Mouse (Mus musculus): ENCODE measurements around the gene Gm6763. TPM values are rescaled to one million over a fixed set of nuclear protein-coding genes. Genes with fewer than 3 reads are reported as not detected.

The Gm6763 gene
- not detected for polyA plus RNA-seq (2014; fragmentation: Illumina TruSeq; extraction: RNeasy Lipid Tissue Mini Kit (QIAGEN cat#74804); ENCODE audit: insufficient read depth, low read depth, low replicate concordance)

DNA sequence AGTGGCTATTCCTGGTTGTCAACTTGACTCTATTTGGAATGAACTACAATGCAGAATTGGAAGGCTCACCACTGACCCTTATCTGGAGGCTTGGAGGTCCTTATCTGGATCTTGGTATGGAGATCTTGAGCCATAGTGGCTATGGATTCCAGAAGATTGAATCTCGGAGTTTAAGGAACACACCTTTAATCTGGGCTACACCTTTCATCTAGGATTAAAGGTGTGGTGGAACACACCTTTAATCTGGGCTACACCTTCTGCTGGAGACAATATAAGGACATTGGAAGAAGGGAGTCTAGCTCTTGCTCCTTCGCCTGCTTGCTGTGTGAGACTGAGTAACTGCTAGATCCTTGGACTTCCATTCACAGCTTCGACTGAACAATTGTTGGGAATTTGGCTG lies at the start of gene Gm6763:
Gm6763 (plus strand) TSS at position 301 of the 400 bp plus-strand sequence.

DNA sequence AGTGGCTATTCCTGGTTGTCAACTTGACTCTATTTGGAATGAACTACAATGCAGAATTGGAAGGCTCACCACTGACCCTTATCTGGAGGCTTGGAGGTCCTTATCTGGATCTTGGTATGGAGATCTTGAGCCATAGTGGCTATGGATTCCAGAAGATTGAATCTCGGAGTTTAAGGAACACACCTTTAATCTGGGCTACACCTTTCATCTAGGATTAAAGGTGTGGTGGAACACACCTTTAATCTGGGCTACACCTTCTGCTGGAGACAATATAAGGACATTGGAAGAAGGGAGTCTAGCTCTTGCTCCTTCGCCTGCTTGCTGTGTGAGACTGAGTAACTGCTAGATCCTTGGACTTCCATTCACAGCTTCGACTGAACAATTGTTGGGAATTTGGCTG lies 8.6 kb upstream of the Gm6763 start, which contains the start of gene Gm21293:
Gm21293 (plus strand) TSS at position 301 of the 400 bp plus-strand sequence.

DNA sequence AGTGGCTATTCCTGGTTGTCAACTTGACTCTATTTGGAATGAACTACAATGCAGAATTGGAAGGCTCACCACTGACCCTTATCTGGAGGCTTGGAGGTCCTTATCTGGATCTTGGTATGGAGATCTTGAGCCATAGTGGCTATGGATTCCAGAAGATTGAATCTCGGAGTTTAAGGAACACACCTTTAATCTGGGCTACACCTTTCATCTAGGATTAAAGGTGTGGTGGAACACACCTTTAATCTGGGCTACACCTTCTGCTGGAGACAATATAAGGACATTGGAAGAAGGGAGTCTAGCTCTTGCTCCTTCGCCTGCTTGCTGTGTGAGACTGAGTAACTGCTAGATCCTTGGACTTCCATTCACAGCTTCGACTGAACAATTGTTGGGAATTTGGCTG lies 8.4 kb downstream of the Gm6763 start, which contains the start of gene Gm8764:
Gm8764 (plus strand) TSS at position 301 of the 400 bp plus-strand sequence.

DNA sequence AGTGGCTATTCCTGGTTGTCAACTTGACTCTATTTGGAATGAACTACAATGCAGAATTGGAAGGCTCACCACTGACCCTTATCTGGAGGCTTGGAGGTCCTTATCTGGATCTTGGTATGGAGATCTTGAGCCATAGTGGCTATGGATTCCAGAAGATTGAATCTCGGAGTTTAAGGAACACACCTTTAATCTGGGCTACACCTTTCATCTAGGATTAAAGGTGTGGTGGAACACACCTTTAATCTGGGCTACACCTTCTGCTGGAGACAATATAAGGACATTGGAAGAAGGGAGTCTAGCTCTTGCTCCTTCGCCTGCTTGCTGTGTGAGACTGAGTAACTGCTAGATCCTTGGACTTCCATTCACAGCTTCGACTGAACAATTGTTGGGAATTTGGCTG lies 16.9 kb downstream of the Gm6763 start, which contains the start of gene Gm21304:
Gm21304 (plus strand) TSS at position 301 of the 400 bp plus-strand sequence.

DNA sequence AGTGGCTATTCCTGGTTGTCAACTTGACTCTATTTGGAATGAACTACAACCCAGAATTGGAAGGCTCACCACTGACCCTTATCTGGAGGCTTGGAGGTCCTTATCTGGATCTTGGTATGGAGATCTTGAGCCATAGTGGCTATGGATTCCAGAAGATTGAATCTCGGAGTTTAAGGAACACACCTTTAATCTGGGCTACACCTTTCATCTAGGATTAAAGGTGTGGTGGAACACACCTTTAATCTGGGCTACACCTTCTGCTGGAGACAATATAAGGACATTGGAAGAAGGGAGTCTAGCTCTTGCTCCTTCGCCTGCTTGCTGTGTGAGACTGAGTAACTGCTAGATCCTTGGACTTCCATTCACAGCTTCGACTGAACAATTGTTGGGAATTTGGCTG lies 25.4 kb downstream of the Gm6763 start, which contains the start of gene Gm21312:
Gm21312 (plus strand) TSS at position 301 of the 400 bp plus-strand sequence.

DNA sequence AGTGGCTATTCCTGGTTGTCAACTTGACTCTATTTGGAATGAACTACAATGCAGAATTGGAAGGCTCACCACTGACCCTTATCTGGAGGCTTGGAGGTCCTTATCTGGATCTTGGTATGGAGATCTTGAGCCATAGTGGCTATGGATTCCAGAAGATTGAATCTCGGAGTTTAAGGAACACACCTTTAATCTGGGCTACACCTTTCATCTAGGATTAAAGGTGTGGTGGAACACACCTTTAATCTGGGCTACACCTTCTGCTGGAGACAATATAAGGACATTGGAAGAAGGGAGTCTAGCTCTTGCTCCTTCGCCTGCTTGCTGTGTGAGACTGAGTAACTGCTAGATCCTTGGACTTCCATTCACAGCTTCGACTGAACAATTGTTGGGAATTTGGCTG lies 33.9 kb downstream of the Gm6763 start, which contains the start of gene Gm20765:
Gm20765 (plus strand) TSS at position 301 of the 400 bp plus-strand sequence.

DNA sequence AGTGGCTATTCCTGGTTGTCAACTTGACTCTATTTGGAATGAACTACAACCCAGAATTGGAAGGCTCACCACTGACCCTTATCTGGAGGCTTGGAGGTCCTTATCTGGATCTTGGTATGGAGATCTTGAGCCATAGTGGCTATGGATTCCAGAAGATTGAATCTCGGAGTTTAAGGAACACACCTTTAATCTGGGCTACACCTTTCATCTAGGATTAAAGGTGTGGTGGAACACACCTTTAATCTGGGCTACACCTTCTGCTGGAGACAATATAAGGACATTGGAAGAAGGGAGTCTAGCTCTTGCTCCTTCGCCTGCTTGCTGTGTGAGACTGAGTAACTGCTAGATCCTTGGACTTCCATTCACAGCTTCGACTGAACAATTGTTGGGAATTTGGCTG lies 42.4 kb downstream of the Gm6763 start, which contains the start of gene Gm4340:
Gm4340 (plus strand) TSS at position 301 of the 400 bp plus-strand sequence.

Other genes starting within 250 kb of the Gm6763 start
- gene Gm21293, start 8.5 kb upstream of the Gm6763 start, polyA plus RNA-seq (2014; fragmentation: Illumina TruSeq; extraction: RNeasy Lipid Tissue Mini Kit (QIAGEN cat#74804); ENCODE audit: insufficient read depth, low read depth, low replicate concordance) = not detected
- not detected for gene Gm8764, start 8.5 kb downstream of the Gm6763 start, polyA plus RNA-seq (2014; fragmentation: Illumina TruSeq; extraction: RNeasy Lipid Tissue Mini Kit (QIAGEN cat#74804); ENCODE audit: insufficient read depth, low read depth, low replicate concordance)
- gene Gm21304, start 17.0 kb downstream of the Gm6763 start, polyA plus RNA-seq (2014; fragmentation: Illumina TruSeq; extraction: RNeasy Lipid Tissue Mini Kit (QIAGEN cat#74804); ENCODE audit: insufficient read depth, low read depth, low replicate concordance) = not detected
- not detected for gene Gm21312, start 25.5 kb downstream of the Gm6763 start, polyA plus RNA-seq (2014; fragmentation: Illumina TruSeq; extraction: RNeasy Lipid Tissue Mini Kit (QIAGEN cat#74804); ENCODE audit: insufficient read depth, low read depth, low replicate concordance)
- gene Gm20765, start 34.0 kb downstream of the Gm6763 start, polyA plus RNA-seq (2014; fragmentation: Illumina TruSeq; extraction: RNeasy Lipid Tissue Mini Kit (QIAGEN cat#74804); ENCODE audit: insufficient read depth, low read depth, low replicate concordance) = not detected
- not detected for gene Gm4340, start 42.5 kb downstream of the Gm6763 start, polyA plus RNA-seq (2014; fragmentation: Illumina TruSeq; extraction: RNeasy Lipid Tissue Mini Kit (QIAGEN cat#74804); ENCODE audit: insufficient read depth, low read depth, low replicate concordance)

Data from lung, adult 10 weeks (tissue).